Mouse (Mus musculus) 416B (cell line): ENCODE results near the gene Dcaf15.
A peak's percentile ranks its signal among the peaks of the same experiment; 100 is the strongest.

Experiments used
- DNase-seq: peaks from one replicate; pipeline ENCODE4 v3.0.0; 2011; ENCODE audit warnings: low read depth

The Dcaf15 gene

GRCm38 (mm10) chr8:84101476-84102270 is 2.9 kb downstream of the Dcaf15 start:
- no peak for DNase-seq

GRCm38 (mm10) chr8:84098376-84098775 is 6.2 kb downstream of the Dcaf15 start:
- DNase-seq: no peak

- DNase-seq: no peak
Observed at GRCm38 (mm10) chr8:84096061-84096460, 8.5 kb downstream of the Dcaf15 start.

GRCm38 (mm10) chr8:84090585-84090984 is 14.0 kb downstream of the Dcaf15 start:
- DNase-seq: no peak

- DNase-seq: no peak
Observed at GRCm38 (mm10) chr8:84089277-84089676, 15.3 kb downstream of the Dcaf15 start.

GRCm38 (mm10) chr8:84087821-84088220 is 16.7 kb downstream of the Dcaf15 start:
- DNase-seq: no peak

GRCm38 (mm10) chr8:84087156-84087555 is 17.4 kb downstream of the Dcaf15 start:
- no peak for DNase-seq

- DNase-seq: no peak
Observed at GRCm38 (mm10) chr8:84084341-84085115, 20.0 kb downstream of the Dcaf15 start.

GRCm38 (mm10) chr8:84083829-84084241 is 20.7 kb downstream of the Dcaf15 start:
- no peak for DNase-seq

GRCm38 (mm10) chr8:84079206-84079605 is 25.4 kb downstream of the Dcaf15 start:
- DNase-seq: no peak

GRCm38 (mm10) chr8:84076849-84077248 is 27.7 kb downstream of the Dcaf15 start:
- no peak for DNase-seq

GRCm38 (mm10) chr8:84076412-84076811 is 28.2 kb downstream of the Dcaf15 start:
- no peak for DNase-seq

- no peak for DNase-seq
Observed at GRCm38 (mm10) chr8:84073230-84073976, 31.2 kb downstream of the Dcaf15 start.

GRCm38 (mm10) chr8:84072321-84072720 is 32.2 kb downstream of the Dcaf15 start:
- no peak for DNase-seq

- no peak for DNase-seq
Observed at GRCm38 (mm10) chr8:84071921-84072320, 32.6 kb downstream of the Dcaf15 start.

GRCm38 (mm10) chr8:84070667-84071066 is 33.9 kb downstream of the Dcaf15 start:
- DNase-seq: no peak

GRCm38 (mm10) chr8:84070241-84070640 is 34.3 kb downstream of the Dcaf15 start:
- no peak for DNase-seq

GRCm38 (mm10) chr8:84069750-84070149 is 34.8 kb downstream of the Dcaf15 start:
- DNase-seq: no peak

GRCm38 (mm10) chr8:84069169-84069568 is 35.4 kb downstream of the Dcaf15 start:
- no peak for DNase-seq

GRCm38 (mm10) chr8:84068316-84069035 is 36.1 kb downstream of the Dcaf15 start:
- DNase-seq: peak; percentile 37

GRCm38 (mm10) chr8:84067911-84068310 is 36.7 kb downstream of the Dcaf15 start:
- DNase-seq: no peak

GRCm38 (mm10) chr8:84067047-84067573 is 37.5 kb downstream of the Dcaf15 start:
- DNase-seq: peak; percentile 90
